Mouse (Mus musculus): ENCODE data around the gene Pnck. TPM values are rescaled to one million over a fixed set of nuclear protein-coding genes. Genes with fewer than 3 reads are reported as not detected.

The Pnck gene
- polyA plus RNA-seq, 1 experiment from 2014 or later = 7.3 TPM

- no peak for DNase-seq (ENCODE audit: low spot score)
- peaks cover 54% of the 10 kb centered on the region; the same call in 1 of the 2 replicates for H3K27me3 ChIP-seq (ENCODE audit: insufficient read depth, poor library complexity, severe bottlenecking)
- no peaks in the 10 kb centered on the region for H3K36me3 ChIP-seq
- no peak overlapping the region for H3K4me3 ChIP-seq
- H3K9me3 ChIP-seq = no peaks in the 10 kb centered on the region
- H3K27ac ChIP-seq = no peak overlapping the region
- H3K4me1 ChIP-seq = no peaks in the 10 kb centered on the region
Observed at GRCm38 (mm10) chrX:73626981-73627380, 32.9 kb downstream of the Pnck start.

GRCm38 (mm10) chrX:73619890-73620289, 40.0 kb downstream of the Pnck start:
- no peaks in the 10 kb centered on the region for H3K4me1 ChIP-seq
- H3K4me3 ChIP-seq = no peak overlapping the region
- 93% methylated on average over 2 of the region's 2 CpGs for WGBS
- H3K27ac ChIP-seq = no peak overlapping the region
- H3K27me3 ChIP-seq (ENCODE audit: insufficient read depth, poor library complexity, severe bottlenecking) = peaks cover 15% of the 10 kb centered on the region; the same call in 1 of the 2 replicates
- H3K9me3 ChIP-seq = no peaks in the 10 kb centered on the region
- H3K36me3 ChIP-seq = no peaks in the 10 kb centered on the region
- DNase-seq (ENCODE audit: low spot score) = no peak

- Histone ChIP-seq H3K27me3 (ENCODE audit: insufficient read depth, poor library complexity, severe bottlenecking) (peaks cover 13% of the 10 kb centered on the region; the same call in 1 of the 2 replicates), H3K9me3 (no peaks in the 10 kb centered on the region), H3K4me1 (no peaks in the 10 kb centered on the region), H3K4me3 (no peak overlapping the region), H3K36me3 (no peaks in the 10 kb centered on the region), H3K27ac (no peak overlapping the region)
- DNase-seq (ENCODE audit: low spot score) = no peak
Observed at GRCm38 (mm10) chrX:73619401-73619800, 40.5 kb downstream of the Pnck start.

- Histone ChIP-seq H3K36me3 (no peaks in the 10 kb centered on the region), H3K27me3 (ENCODE audit: insufficient read depth, poor library complexity, severe bottlenecking) (peaks cover 13% of the 10 kb centered on the region; the same call in 1 of the 2 replicates), H3K4me1 (no peaks in the 10 kb centered on the region), H3K27ac (no peak overlapping the region), H3K4me3 (no peak overlapping the region), H3K9me3 (no peaks in the 10 kb centered on the region)
- no peak for DNase-seq (ENCODE audit: low spot score)
- WGBS = 76% methylated on average over 1 of the region's 1 CpGs
Observed at GRCm38 (mm10) chrX:73615876-73616275, 44.0 kb downstream of the Pnck start.

- Histone ChIP-seq H3K27ac (no peak overlapping the region), H3K4me3 (no peak overlapping the region), H3K4me1 (no peaks in the 10 kb centered on the region), H3K36me3 (no peaks in the 10 kb centered on the region), H3K27me3 (ENCODE audit: insufficient read depth, poor library complexity, severe bottlenecking) (peaks cover 13% of the 10 kb centered on the region; the same call in 1 of the 2 replicates), H3K9me3 (no peaks in the 10 kb centered on the region)
- WGBS = 75% methylated on average over 4 of the region's 4 CpGs
- DNase-seq (ENCODE audit: low spot score) = no peak
Observed at GRCm38 (mm10) chrX:73613665-73614064, 46.3 kb downstream of the Pnck start.

Other genes with a start within 250 kb of the Pnck start
- 0.13 TPM in 1 of 2 replicates, not detected in the other for gene Zfp92, start 249.0 kb downstream of the Pnck start, polyA plus RNA-seq (2016; fragmentation: Nextera tagmentation; extraction: Ambion mirVana)
- not detected in 2 replicates for gene Trex2, start 224.8 kb downstream of the Pnck start, polyA plus RNA-seq (2016; fragmentation: Nextera tagmentation; extraction: Ambion mirVana)
- gene Haus7, start 201.1 kb downstream of the Pnck start, polyA plus RNA-seq (2016; fragmentation: Nextera tagmentation; extraction: Ambion mirVana) = 83.7 and 90.0 TPM in 2 replicates
- gene Bgn, start 176.5 kb downstream of the Pnck start, polyA plus RNA-seq (2016; fragmentation: Nextera tagmentation; extraction: Ambion mirVana) = 18.6 and 30.3 TPM in 2 replicates
- gene Atp2b3, start 157.0 kb downstream of the Pnck start, polyA plus RNA-seq (2016; fragmentation: Nextera tagmentation; extraction: Ambion mirVana) = 0.11 and 0.21 TPM in 2 replicates
- 26.1 and 65.3 TPM in 2 replicates for gene Dusp9, start 20.7 kb downstream of the Pnck start, polyA plus RNA-seq (2016; fragmentation: Nextera tagmentation; extraction: Ambion mirVana)
- gene Slc6a8, start 13.0 kb upstream of the Pnck start, polyA plus RNA-seq (2016; fragmentation: Nextera tagmentation; extraction: Ambion mirVana) = 5.8 and 6.2 TPM in 2 replicates
- 178 and 211 TPM in 2 replicates for gene Bcap31, start 56.1 kb upstream of the Pnck start, polyA plus RNA-seq (2016; fragmentation: Nextera tagmentation; extraction: Ambion mirVana)
- gene Abcd1, start 56.5 kb upstream of the Pnck start, polyA plus RNA-seq (2016; fragmentation: Nextera tagmentation; extraction: Ambion mirVana) = 9.8 and 11.7 TPM in 2 replicates
- gene Plxnb3, start 97.0 kb upstream of the Pnck start, polyA plus RNA-seq (2016; fragmentation: Nextera tagmentation; extraction: Ambion mirVana) = 0.13 and 0.46 TPM in 2 replicates
- gene Srpk3, start 114.3 kb upstream of the Pnck start, polyA plus RNA-seq (2016; fragmentation: Nextera tagmentation; extraction: Ambion mirVana) = 39.2 and 81.4 TPM in 2 replicates
- 219 and 264 TPM in 2 replicates for gene Idh3g, start 126.8 kb upstream of the Pnck start, polyA plus RNA-seq (2016; fragmentation: Nextera tagmentation; extraction: Ambion mirVana)
- gene Ssr4, start 126.9 kb upstream of the Pnck start, polyA plus RNA-seq (2016; fragmentation: Nextera tagmentation; extraction: Ambion mirVana) = 156 and 158 TPM in 2 replicates
- gene Pdzd4, start 164.9 kb upstream of the Pnck start, polyA plus RNA-seq (2016; fragmentation: Nextera tagmentation; extraction: Ambion mirVana) = 0.32 and 0.38 TPM in 2 replicates
- gene Avpr2, start 232.0 kb upstream of the Pnck start, polyA plus RNA-seq (2016; fragmentation: Nextera tagmentation; extraction: Ambion mirVana) = not detected in 2 replicates
- 1.7 and 2.3 TPM in 2 replicates for gene L1cam, start 236.0 kb upstream of the Pnck start, polyA plus RNA-seq (2016; fragmentation: Nextera tagmentation; extraction: Ambion mirVana)

Measured in heart, embryonic 10.5 days (tissue).